Mouse (Mus musculus) spleen, postnatal 36 days (tissue): ENCODE data around the gene Bicdl1.

Experiments
- DNase-seq, 2 experiments: peaks; one replicate each; pipeline ENCODE4 v3.0.0; 2022; ENCODE audit warnings: low spot score in 2 of 2, mixed read lengths in 1 of 2

The Bicdl1 gene

GRCm38 (mm10) chr5:115626237-115626886, 105.1 kb downstream of the Bicdl1 start:
- peak; percentile 50 to 73 for DNase-seq

GRCm38 (mm10) chr5:115623694-115624440, 107.6 kb downstream of the Bicdl1 start:
- peak; percentile 55 to 65 for DNase-seq

- no peak for DNase-seq
These were observed 108.7 kb downstream of the Bicdl1 start for GRCm38 (mm10) chr5:115622686-115623085.

- no peak for DNase-seq
These were observed 111.7 kb downstream of the Bicdl1 start for GRCm38 (mm10) chr5:115619690-115620089.

GRCm38 (mm10) chr5:115614948-115615347, 116.5 kb downstream of the Bicdl1 start:
- peak in 1 of 2 experiments; percentile 31 for DNase-seq

- DNase-seq = no peak
These were observed 118.1 kb downstream of the Bicdl1 start for GRCm38 (mm10) chr5:115613332-115613731.

- no peak for DNase-seq
These were observed 119.9 kb downstream of the Bicdl1 start for GRCm38 (mm10) chr5:115611566-115611965.

- no peak for DNase-seq
These were observed 127.9 kb downstream of the Bicdl1 start for GRCm38 (mm10) chr5:115603561-115603960.
